Mouse (Mus musculus) midbrain, embryonic 10.5 days (tissue): ENCODE measurements at regions not wholly inside any gene's neighbourhood (a gene's known extent, or its start where the extent isn't known, plus 50 kb on each side); places are given as distances from the start of the nearest gene placed in this dataset.

ENCODE experiments used
- DNase-seq: peaks from one replicate; pipeline ENCODE4 v3.0.0-alpha.2; 2017; ENCODE audit warnings: low spot score
- H3K27ac ChIP-seq: fragments of 300-500 bp; sonication (generic); replicated peaks from 2 replicates; pipeline ENCODE4 v1.5.1; 2016; ENCODE audit warnings: mild to moderate bottlenecking
- H3K27me3 ChIP-seq: fragments of 300-500 bp; sonication (generic); 2 replicates; pipeline ENCODE4 v1.6.1; 2016; ENCODE audit warnings: low read depth, mild to moderate bottlenecking; ENCODE audit not compliant: poor library complexity, severe bottlenecking
- H3K36me3 ChIP-seq: fragments of 300-500 bp; sonication (generic); 2 replicates; pipeline ENCODE4 v1.6.1; 2016; ENCODE audit warnings: mild to moderate bottlenecking, moderate library complexity
- H3K4me1 ChIP-seq: fragments of 300-500 bp; sonication (generic); 2 replicates; pipeline ENCODE4 v1.6.1; 2016
- H3K4me3 ChIP-seq: fragments of 300-500 bp; sonication (generic); 2 replicates; pipeline ENCODE4 v1.5.1; 2016; ENCODE audit warnings: mild to moderate bottlenecking, moderate library complexity
- H3K9me3 ChIP-seq: fragments of 300-500 bp; sonication (generic); replicated peaks from 2 replicates; pipeline ENCODE4 v1.6.1; 2016; ENCODE audit warnings: mild to moderate bottlenecking
- WGBS: fragments of 180-500 bp; shearing (Covaris S2); methylation state at CpG from one replicate; pipeline ENCODE4 v1.1.7; 2016; 5-methylcytosine and 5-hydroxymethylcytosine counted together

DNA sequence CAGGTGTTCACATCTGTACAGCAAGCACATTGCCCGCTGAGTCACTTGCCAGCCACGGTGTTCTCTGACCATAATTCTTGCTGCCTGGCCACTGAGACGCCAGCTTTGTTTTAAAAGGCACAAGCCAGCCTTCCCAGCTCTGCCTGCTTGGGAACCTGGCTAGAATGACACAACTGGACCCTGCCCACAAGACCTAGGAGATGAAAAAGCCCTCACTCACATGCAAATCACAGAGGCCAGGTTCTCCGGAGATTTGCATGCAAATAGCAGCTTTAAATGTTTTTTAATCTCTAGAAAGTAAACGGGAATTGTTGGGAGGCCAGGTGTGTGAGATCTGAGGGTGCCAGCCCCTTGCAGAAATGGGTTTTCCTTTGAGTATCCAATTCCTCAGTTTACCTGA lies 71.9 kb downstream of the 1810010D01Rik start:
- Histone ChIP-seq H3K27ac (peak overlapping the region; percentile 60), H3K9me3 (peaks cover 25% of the 10 kb centered on the region; the same call in 1 of the 2 replicates), H3K27me3 (no peaks in the 10 kb centered on the region), H3K4me1 (peaks cover 11% of the 10 kb centered on the region), H3K4me3 (no peak overlapping the region), H3K36me3 (no peaks in the 10 kb centered on the region)
- no peak for DNase-seq
- WGBS = 29% methylated on average over 5 of the region's 5 CpGs

GRCm38 (mm10) chr7:145132506-145132905 lies 75.4 kb downstream of the 1810010D01Rik start:
- 87% methylated on average over 5 of the region's 5 CpGs for WGBS
- Histone ChIP-seq H3K36me3 (no peaks in the 10 kb centered on the region), H3K4me1 (peaks cover 37% of the 10 kb centered on the region), H3K27ac (no peak overlapping the region), H3K4me3 (no peak overlapping the region), H3K27me3 (no peaks in the 10 kb centered on the region), H3K9me3 (no peaks in the 10 kb centered on the region)
- DNase-seq = no peak

GRCm38 (mm10) chr7:145131438-145132159 lies 76.3 kb downstream of the 1810010D01Rik start:
- H3K27me3 ChIP-seq = no peaks in the 10 kb centered on the region
- WGBS = 87% methylated on average over 8 of the region's 8 CpGs
- DNase-seq = no peak

DNA sequence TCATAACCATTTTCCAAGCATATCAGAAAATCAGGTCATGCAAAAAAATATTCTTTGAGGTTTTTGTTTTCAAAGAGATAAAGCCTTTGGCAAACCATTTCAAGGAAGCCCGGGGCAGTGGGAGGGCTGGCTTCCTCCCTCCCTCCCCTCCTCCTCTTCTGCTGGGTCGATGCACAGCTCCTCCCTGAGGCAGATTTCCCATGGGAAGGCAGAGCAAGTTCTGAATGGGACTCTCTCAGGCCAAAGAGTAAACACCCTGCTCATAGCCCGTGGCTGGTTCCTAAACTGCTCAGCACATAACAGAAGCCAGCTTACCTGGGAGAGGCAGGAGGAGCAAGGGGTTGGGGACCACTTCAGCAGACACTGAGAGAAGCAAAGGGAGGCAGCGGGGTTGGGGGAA lies 77.9 kb downstream of the 1810010D01Rik start:
- H3K9me3 ChIP-seq = no peaks in the 10 kb centered on the region
- H3K27me3 ChIP-seq = no peaks in the 10 kb centered on the region
- WGBS = 22% methylated on average over 4 of the region's 4 CpGs
- peak overlapping the region; percentile 30 for H3K27ac ChIP-seq
- H3K36me3 ChIP-seq = no peaks in the 10 kb centered on the region
- H3K4me1 ChIP-seq = peaks cover 38% of the 10 kb centered on the region
- H3K4me3 ChIP-seq = no peak overlapping the region
- no peak for DNase-seq

More at GRCm38 (mm10) chr7:145131438-145132159, 76.3 kb downstream of the 1810010D01Rik start:
- no peaks in the 10 kb centered on the region for H3K9me3 ChIP-seq
- no peak overlapping the region for H3K4me3 ChIP-seq
- H3K36me3 ChIP-seq = no peaks in the 10 kb centered on the region
- peak overlapping the region; percentile 15; the same call in 1 of the 2 replicates for H3K27ac ChIP-seq
- peaks cover 46% of the 10 kb centered on the region for H3K4me1 ChIP-seq

- Histone ChIP-seq H3K36me3 (no peaks in the 10 kb centered on the region), H3K9me3 (no peaks in the 10 kb centered on the region), H3K27me3 (no peaks in the 10 kb centered on the region), H3K4me3 (no peak overlapping the region), H3K4me1 (peaks cover 38% of the 10 kb centered on the region), H3K27ac (peak overlapping the region; percentile 77)
- 30% methylated on average over 8 of the region's 8 CpGs for WGBS
- no peak for DNase-seq
Measured at GRCm38 (mm10) chr7:145127661-145128060, 80.3 kb downstream of the 1810010D01Rik start.

DNA sequence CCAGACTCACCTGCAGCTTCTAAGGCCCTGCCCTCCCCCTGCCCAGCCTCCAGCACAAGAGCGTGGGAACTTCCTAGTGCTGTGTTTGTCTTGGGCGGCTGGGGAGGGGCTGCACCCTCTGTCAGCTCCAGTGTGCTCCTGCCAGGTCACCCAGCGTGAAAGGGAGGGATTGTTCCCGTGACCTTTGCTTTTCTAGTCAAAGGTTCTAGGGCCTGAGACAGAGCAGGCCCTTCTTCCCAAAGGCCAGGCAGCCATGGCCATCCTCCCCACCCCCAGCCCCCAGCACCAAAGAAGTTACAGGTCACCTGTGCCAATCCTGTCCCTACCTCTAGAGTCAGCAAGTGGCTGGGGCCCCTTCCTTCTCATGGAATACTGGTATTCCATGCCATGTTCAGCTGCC lies 80.7 kb downstream of the 1810010D01Rik start:
- Histone ChIP-seq H3K36me3 (no peaks in the 10 kb centered on the region), H3K4me1 (peaks cover 38% of the 10 kb centered on the region), H3K9me3 (no peaks in the 10 kb centered on the region), H3K27me3 (no peaks in the 10 kb centered on the region), H3K4me3 (no peak overlapping the region), H3K27ac (peak overlapping the region; percentile 77)
- peak; percentile 39 for DNase-seq
- 18% methylated on average over 4 of the region's 4 CpGs for WGBS

DNA sequence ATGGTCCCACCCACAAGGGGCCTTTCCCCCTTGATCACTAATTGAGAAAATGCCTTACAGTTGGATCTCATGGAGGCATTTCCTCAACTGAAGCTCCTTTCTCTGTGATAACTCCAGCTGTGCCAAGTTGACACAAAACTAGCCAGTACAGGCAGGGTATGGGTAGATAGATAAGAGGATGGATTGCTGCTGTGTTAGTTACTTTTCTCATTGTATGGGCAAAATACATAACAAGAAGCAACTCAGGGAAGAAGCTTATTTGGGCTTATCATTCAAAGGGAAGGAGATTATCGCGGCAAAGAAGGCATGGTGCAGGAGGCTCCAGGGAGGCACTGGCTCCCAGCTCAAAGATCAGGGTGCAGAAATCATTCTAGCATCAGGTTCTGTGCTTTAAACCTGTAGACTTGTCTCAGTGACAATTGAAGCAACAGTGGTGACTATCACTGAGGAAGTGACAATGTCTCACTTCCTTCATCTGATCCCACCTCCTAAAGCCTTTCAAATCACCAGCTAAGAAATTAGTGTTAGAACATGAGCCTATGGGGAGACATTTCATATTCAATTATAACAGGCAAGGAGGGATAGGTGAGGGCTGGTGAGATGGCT lies 83.8 kb downstream of the 1810010D01Rik start:
- Histone ChIP-seq H3K4me1 (peaks cover 27% of the 10 kb centered on the region), H3K9me3 (no peaks in the 10 kb centered on the region), H3K27me3 (no peaks in the 10 kb centered on the region), H3K36me3 (no peaks in the 10 kb centered on the region), H3K27ac (no peak overlapping the region), H3K4me3 (no peak overlapping the region)
- DNase-seq = no peak
- 83% methylated on average over 2 of the region's 2 CpGs for WGBS

GRCm38 (mm10) chr7:145122471-145122870 lies 85.4 kb downstream of the 1810010D01Rik start:
- Histone ChIP-seq H3K4me3 (no peak overlapping the region), H3K4me1 (peaks cover 16% of the 10 kb centered on the region), H3K27me3 (no peaks in the 10 kb centered on the region), H3K27ac (no peak overlapping the region), H3K9me3 (no peaks in the 10 kb centered on the region), H3K36me3 (no peaks in the 10 kb centered on the region)
- no peak for DNase-seq
- 91% methylated on average over 2 of the region's 2 CpGs for WGBS

- Histone ChIP-seq H3K4me3 (no peak overlapping the region), H3K27me3 (no peaks in the 10 kb centered on the region), H3K4me1 (peaks cover 16% of the 10 kb centered on the region), H3K27ac (no peak overlapping the region), H3K9me3 (no peaks in the 10 kb centered on the region), H3K36me3 (no peaks in the 10 kb centered on the region)
- DNase-seq = no peak
- 73% methylated on average over 4 of the region's 4 CpGs for WGBS
Measured at GRCm38 (mm10) chr7:145118406-145118805, 89.5 kb downstream of the 1810010D01Rik start.

DNA sequence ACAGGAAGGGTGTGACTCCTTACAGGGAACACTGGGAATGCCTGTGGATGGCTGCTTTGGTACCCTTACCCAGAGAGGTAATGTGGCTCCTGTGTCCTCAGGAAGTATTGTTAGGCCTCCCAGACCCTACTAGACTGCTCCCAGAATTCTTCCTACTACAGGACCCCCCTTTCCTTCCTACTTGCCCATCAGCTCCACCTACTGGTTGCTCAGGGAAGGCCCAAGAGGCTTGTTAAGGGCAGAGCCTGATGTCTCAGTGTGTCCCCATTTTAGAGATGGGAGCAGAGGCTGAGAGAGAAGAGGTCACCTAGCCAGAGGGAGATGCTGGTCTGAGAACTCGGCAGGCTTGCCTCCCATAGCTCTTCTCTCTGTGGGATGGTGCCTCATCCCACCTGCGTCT lies 93.3 kb downstream of the 1810010D01Rik start:
- Histone ChIP-seq H3K36me3 (no peaks in the 10 kb centered on the region), H3K4me3 (no peak overlapping the region), H3K9me3 (no peaks in the 10 kb centered on the region), H3K4me1 (peaks cover 28% of the 10 kb centered on the region), H3K27ac (peak overlapping the region; percentile 46), H3K27me3 (no peaks in the 10 kb centered on the region)
- peak; percentile 38 for DNase-seq
- WGBS = 83% methylated on average over 2 of the region's 2 CpGs

DNA sequence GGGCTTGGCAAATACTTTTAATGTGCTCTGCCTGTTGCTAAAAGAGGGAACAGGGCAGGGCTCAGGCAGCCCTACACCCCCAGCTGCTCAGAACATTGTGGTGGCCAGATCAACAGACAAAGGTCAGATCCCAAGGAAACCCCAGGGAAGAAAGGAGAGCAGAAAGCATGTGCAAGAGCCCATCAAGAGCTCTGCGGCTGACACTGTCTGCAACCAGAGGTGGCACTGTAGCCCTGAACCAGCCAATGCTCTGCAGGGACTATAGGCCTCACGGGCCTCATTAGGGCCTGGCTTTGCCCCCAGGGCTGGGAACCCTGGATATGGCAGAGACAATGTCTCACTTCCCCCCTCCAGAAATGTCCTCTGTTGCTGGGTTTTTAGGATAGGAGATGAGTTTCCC lies 93.8 kb downstream of the 1810010D01Rik start:
- peak overlapping the region; percentile 46 for H3K27ac ChIP-seq
- WGBS = 56% methylated on average over 2 of the region's 2 CpGs
- H3K27me3 ChIP-seq = no peaks in the 10 kb centered on the region
- no peak overlapping the region for H3K4me3 ChIP-seq
- H3K4me1 ChIP-seq = peaks cover 28% of the 10 kb centered on the region
- no peaks in the 10 kb centered on the region for H3K36me3 ChIP-seq
- no peaks in the 10 kb centered on the region for H3K9me3 ChIP-seq
- no peak for DNase-seq

DNA sequence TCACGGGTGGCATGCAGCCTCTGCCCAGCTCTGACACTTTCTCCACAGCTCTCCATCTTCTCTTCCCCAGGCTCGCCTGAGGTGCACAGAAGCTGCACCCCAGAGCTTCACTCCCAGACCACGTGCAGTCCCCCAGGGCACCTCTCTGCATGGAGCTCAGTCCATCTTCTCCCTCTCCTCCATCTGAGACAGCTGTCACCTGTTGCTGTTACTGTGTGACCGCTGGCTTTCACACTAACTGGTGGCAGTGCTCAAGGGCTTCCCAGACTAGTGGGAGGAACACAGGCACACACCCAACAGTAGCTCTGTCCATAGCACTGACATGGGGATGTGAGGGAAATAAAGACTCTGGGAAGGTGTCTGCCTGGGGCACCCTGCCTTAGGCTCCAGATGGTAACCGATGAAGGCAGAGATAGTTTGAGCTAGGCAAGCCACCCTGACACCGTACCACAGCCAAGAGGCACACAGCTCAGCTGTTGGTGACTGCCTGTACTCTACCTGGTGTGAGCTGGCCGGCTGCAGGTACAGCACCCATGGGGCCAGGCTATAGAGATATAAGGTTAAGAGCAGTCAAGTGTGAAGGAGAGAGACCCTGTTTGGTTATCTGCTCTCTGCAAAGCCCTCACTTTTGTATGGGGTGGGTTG lies 94.9 kb downstream of the 1810010D01Rik start:
- Histone ChIP-seq H3K36me3 (no peaks in the 10 kb centered on the region), H3K9me3 (no peaks in the 10 kb centered on the region), H3K4me3 (no peak overlapping the region), H3K27ac (0 out of 2 replicates have a peak overlapping the region, but pooled peaks have one; percentile 46), H3K4me1 (peaks cover 28% of the 10 kb centered on the region), H3K27me3 (no peaks in the 10 kb centered on the region)
- 77% methylated on average over 7 of the region's 7 CpGs for WGBS
- no peak for DNase-seq
